Mouse (Mus musculus) hindbrain, embryonic 15.5 days (tissue): ENCODE measurements around the gene Rab3gap1. TPM values are rescaled to one million over a fixed set of nuclear protein-coding genes. Genes with fewer than 3 reads are reported as not detected.

Experiments
- ATAC-seq: fragments of 200-750 bp; cut with Nextera tagmentation; 2 replicates; pipeline ENCODE4 v1.8.0; 2017; ENCODE audit warnings: low read depth, moderate number of reproducible peaks, moderate TSS enrichment; ENCODE audit not compliant: low FRiP score
- H3K27ac ChIP-seq: fragments of 300-500 bp; sonication (generic); replicated peaks from 2 replicates; pipeline ENCODE4 v1.5.1; 2015; ENCODE audit warnings: mild to moderate bottlenecking, inconsistent platforms
- H3K27me3 ChIP-seq: fragments of 300-500 bp; sonication (generic); 2 replicates; pipeline ENCODE4 v1.6.1; 2015; ENCODE audit warnings: control low read depth, inconsistent platforms
- H3K36me3 ChIP-seq: fragments of 300-500 bp; sonication (generic); 2 replicates; pipeline ENCODE4 v1.6.1; 2015; ENCODE audit warnings: control low read depth, inconsistent platforms
- H3K4me1 ChIP-seq: fragments of 300-500 bp; sonication (generic); replicated peaks from 2 replicates; pipeline ENCODE4 v1.6.1; 2015; ENCODE audit warnings: control low read depth, inconsistent platforms
- H3K4me2 ChIP-seq: fragments of 300-500 bp; sonication (generic); 2 replicates; pipeline ENCODE4 v1.6.1; 2015; ENCODE audit warnings: moderate library complexity, mild to moderate bottlenecking, inconsistent platforms
- H3K4me3 ChIP-seq: fragments of 300-500 bp; sonication (generic); 2 replicates; pipeline ENCODE4 v1.5.1; 2015; ENCODE audit warnings: mild to moderate bottlenecking, inconsistent platforms
- H3K9ac ChIP-seq: fragments of 300-500 bp; sonication (generic); 2 replicates; pipeline ENCODE4 v1.6.1; 2015; ENCODE audit warnings: inconsistent platforms
- H3K9me3 ChIP-seq: fragments of 300-500 bp; sonication (generic); 2 replicates; pipeline ENCODE4 v1.6.1; 2016; ENCODE audit warnings: control low read depth, inconsistent platforms
- WGBS: fragments of 180-500 bp; shearing (Covaris S2); methylation state at CpG from one replicate; pipeline ENCODE4 v1.1.7; 2015; 5-methylcytosine and 5-hydroxymethylcytosine counted together
- polyA plus RNA-seq: library from polyadenylated mRNA; unstranded; fragments of >200 nt; fragmentation: Nextera tagmentation; extraction: Ambion mirVana; gene quantifications from 2 replicates; pipeline ENCODE4 v1.2.1, GENCODE M21; 2015

Gene Rab3gap1
- polyA plus RNA-seq, 1 experiment from 2014 or later: 22.5 TPM

DNA sequence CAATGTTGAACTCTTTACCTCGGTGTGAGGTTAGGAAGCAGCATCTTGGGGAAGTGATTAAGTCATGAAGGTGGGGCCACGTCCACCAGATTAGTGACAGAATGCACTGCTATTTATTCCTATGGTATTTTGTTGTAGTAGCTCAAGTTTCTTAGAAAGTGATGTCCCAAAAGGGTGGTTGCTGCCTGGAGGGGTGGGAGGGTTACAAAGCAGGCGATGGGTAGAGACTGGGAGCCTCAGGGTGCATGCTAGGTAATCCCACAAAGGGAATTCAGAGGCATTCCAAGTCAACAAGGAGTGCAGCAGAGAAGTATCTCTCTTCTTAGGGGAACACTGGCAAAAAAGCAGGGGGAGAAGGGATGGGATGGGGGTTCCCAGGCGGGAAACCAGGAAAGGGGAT lies 120.8 kb downstream of the Rab3gap1 start:
- no peaks in the 10 kb centered on the region for H3K36me3 ChIP-seq
- no peak for ATAC-seq
- no peak overlapping the region for H3K4me3 ChIP-seq
- 76% methylated on average over 4 of the region's 4 CpGs for WGBS
- no peaks in the 10 kb centered on the region for H3K27me3 ChIP-seq
- no peaks in the 10 kb centered on the region for H3K9me3 ChIP-seq
- H3K27ac ChIP-seq: peak overlapping the region; percentile 77
- H3K4me2 ChIP-seq: no peak overlapping the region
- peaks cover 8% of the 10 kb centered on the region for H3K4me1 ChIP-seq
- H3K9ac ChIP-seq: no peak overlapping the region

DNA sequence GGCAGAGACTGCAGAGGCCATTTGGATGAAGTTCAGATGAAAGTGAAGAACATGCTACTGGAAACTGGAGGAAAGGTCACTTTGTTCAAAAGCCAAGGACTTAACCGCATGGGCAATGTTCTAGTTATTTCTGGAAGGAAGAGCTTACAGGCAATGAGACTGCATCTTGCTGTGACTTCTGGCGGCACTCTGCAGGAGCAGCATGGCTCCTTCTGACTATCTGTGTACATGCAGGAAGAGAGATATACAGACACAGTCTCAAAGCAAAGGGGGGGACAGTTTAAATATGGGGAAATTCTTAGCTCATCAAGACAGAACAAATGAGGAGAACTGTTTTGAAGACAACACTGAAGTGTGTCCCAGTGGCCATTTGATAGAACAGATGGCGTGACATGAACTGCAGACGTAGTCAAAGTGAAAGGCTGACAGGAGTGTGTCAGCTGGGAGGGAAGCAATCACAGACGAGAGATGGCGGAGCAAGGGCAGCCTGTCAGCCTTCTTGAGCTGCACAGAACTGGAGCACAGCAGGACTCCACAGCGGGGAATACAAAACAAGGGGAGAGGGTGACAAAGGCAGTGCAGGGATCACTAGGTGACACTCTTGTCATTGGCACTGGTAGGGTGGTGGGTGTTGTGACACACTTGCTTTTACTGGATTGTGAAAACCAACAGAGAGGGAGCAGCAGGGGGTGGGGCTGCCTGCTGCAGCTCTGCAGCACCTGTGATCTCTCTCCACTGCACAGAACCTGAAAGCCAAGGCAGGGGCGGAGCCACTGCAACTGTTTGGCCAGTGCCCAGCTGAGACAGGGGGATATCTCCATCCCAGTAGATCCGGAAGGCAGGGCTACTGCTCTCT lies 121.5 kb downstream of the Rab3gap1 start:
- H3K4me3 ChIP-seq: no peak overlapping the region
- WGBS: 37% methylated on average over 9 of the region's 9 CpGs
- peak overlapping the region; percentile 18; the same call in 1 of the 2 replicates for H3K4me2 ChIP-seq
- H3K27ac ChIP-seq: peak overlapping the region; percentile 77
- H3K4me1 ChIP-seq: peaks cover 8% of the 10 kb centered on the region
- no peaks in the 10 kb centered on the region for H3K27me3 ChIP-seq
- H3K36me3 ChIP-seq: no peaks in the 10 kb centered on the region
- no peak overlapping the region for H3K9ac ChIP-seq
- ATAC-seq: peak; percentile 90
- H3K9me3 ChIP-seq: no peaks in the 10 kb centered on the region

Other genes with a start within 250 kb of the Rab3gap1 start
- 49.5 and 56.9 TPM in 2 replicates for gene Tmem163, start 189.2 kb upstream of the Rab3gap1 start, polyA plus RNA-seq
- 0.08 and 0.12 TPM in 2 replicates for gene Acmsd, start 139.4 kb upstream of the Rab3gap1 start, polyA plus RNA-seq
- gene Ccnt2, start 94.6 kb upstream of the Rab3gap1 start, polyA plus RNA-seq: 84.5 and 86.7 TPM in 2 replicates
- gene Map3k19, start 13.7 kb upstream of the Rab3gap1 start, polyA plus RNA-seq: 0.69 and 0.93 TPM in 2 replicates
- 3.6 and 4.4 TPM in 2 replicates for gene Zranb3, start 234.3 kb downstream of the Rab3gap1 start, polyA plus RNA-seq
- gene R3hdm1, start 234.5 kb downstream of the Rab3gap1 start, polyA plus RNA-seq: 77.8 and 89.2 TPM in 2 replicates